Mouse (Mus musculus) olfactory bulb, adult 2 months (tissue): Measurements from ENCODE around the gene Ptpn7.

Source experiments
- CTCF ChIP-seq: fragments of 200-500 bp; IDR thresholded peaks from 2 replicates; pipeline ENCODE4 v1.5.1; 2012; ENCODE audit warnings: low read depth, mild to moderate bottlenecking, low read length, moderate library complexity; ENCODE audit not compliant: insufficient read depth
- POLR2A ChIP-seq: fragments of 200-500 bp; IDR thresholded peaks from 2 replicates; pipeline ENCODE4 v1.6.1; 2012; ENCODE audit warnings: mild to moderate bottlenecking, low read depth, low read length, moderate library complexity; ENCODE audit not compliant: insufficient read depth

GRCm38 (mm10) chr1:135136500-135136899 lies 4.0 kb downstream of the Ptpn7 start:
- no peak for TF ChIP-seq CTCF
- TF ChIP-seq POLR2A, result no peak
